Mouse (Mus musculus) neutrophil, adult 59 days (primary cell): ENCODE data around the gene Olfr544. TPM values are rescaled to one million over a fixed set of nuclear protein-coding genes. Genes with fewer than 3 reads are reported as not detected.

Source experiments
- total RNA-seq, 2 experiments: library from RNA; stranded (reverse); gene quantifications; 1 replicate in 1 of 2; 2 replicates in 1 of 2; pipeline ENCODE4 v1.2.4; 2023

Gene Olfr544
- total RNA-seq: not detected

DNA sequence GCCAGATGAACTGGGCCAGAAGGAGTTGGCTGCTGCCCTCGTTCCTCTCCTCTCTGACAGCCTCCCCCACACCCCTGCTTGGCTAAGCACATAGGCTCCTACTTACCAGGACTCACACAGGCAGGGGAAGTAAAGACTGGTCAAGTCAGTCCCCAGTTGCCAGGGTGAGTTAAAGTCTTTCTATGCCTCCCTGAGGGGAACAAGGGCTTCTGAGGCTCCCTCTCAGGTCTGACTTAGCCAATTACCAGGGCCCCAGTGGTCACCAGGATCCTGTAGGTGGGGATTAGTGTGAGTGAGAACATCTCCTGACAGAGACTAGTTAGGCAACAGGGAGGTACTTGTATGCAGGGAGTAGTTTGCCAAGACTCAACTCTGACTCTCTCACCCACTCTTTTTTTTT is at the start of gene Olfr544:
Gene Olfr544, minus strand, starts transcription at position 153 of the 400 bp plus-strand sequence.

DNA sequence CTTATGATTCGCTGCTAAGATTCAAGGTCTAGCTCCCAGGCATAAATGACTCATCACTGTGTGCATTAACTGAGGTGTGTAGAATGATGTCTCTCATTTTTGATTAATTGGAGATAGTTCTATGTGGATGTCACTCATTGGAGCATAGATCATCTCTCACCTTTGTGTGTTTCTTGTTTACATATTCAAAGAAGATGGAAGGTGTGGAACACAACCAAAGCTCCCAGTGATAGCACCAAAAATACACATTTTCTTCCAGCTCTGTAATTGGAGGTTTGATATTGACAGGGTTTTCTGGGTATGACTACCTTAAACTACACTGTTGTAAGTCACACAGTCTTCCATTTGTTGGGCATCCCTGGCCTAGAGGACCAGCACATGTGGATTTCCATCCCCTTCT is 46.3 kb upstream of the Olfr544 start, which contains the start of gene Olfr547:
Gene Olfr547, plus strand, starts transcription at position 301 of the 400 bp plus-strand sequence.

DNA sequence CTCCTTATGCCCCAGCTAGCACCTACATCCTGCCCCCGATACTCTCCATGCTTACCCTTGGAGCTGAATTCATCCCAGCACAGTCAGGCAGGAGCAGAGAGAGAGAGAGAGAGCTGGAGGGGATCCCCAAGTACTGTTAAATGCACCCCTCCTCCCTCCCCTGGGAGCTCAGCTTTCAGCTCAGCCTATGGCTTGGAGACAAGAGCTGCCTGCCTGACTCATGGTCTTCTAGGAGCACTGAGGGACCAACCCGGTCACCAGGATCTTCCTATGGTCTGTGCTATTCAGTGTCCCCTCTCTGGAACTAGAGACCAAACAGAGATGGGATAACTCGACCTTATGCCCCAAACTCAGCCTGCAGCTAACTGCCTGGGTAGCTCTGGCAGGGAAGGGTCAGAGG is 11.4 kb upstream of the Olfr544 start, which contains the start of gene Olfr545:
Gene Olfr545, minus strand, starts transcription at position 101 of the 400 bp plus-strand sequence.

DNA sequence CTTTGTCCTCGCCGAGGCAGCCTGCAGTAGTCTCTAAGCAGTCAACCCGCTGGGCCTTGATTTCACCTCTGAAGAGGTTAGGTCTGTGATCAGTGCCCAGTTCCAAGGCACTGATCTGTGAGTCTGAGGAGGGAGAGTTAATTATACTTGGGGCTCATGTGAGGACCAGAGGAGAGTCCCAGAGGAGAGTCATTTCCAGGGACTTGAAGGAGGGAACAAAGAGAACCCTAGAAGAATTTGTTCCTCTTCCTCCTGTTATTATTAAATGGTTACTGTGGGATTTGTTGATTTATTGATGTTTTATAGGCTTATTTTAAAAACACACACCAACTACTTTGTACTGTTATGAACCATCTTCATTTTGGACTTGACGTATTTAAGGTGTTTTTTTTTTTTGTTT is 6.5 kb downstream of the Olfr544 start, which contains the start of gene Olfr543:
Gene Olfr543, minus strand, starts transcription at position 101 of the 400 bp plus-strand sequence.

DNA sequence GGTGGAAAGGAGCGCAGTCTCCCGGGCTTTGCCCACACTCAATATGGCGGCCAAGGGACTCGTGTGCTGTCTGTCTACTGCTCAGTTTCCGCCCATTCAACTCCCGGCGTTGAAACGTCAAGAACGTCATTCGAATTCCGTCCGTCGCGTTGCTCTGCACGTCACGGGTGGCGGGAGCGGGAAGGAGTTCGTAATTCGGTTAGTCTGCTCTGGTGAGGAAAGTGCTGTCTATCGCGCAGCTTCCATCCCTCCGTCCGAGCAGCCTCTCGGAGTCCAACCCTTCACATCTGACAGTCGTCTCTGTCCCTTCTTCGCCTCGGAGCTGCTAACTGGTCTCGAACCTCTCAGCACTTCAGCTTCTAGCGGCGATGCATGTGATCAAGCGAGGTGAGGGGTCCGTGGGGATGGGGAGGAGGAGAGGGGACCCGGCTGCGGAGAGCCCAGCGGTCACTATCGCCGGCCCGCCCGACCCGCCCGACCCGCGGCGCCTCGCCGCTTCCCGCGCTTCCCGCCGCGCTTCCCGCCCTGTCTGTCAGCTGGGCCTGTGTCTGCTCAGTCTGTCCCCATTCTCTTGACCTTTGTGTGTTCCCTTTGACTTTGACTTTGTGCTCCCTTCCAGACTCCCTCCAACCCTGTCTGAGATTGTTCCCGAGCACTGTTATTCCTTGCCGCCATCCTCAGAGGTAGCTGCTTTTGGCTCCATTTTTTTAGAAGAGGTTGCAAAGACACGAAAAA is 46.3 kb downstream of the Olfr544 start, which contains the start of gene Rrm1:
Gene Rrm1, plus strand, starts transcription at position 39 of the 735 bp plus-strand sequence.

Other genes starting within 250 kb of the Olfr544 start
- 100 to 1,000 TPM; 448 to 461 TPM for gene Rhog, start 232.3 kb downstream of the Olfr544 start, total RNA-seq
- gene Stim1, start 220.5 kb downstream of the Olfr544 start, total RNA-seq: 10 to 100 TPM; 81.7 to 91.0 TPM
- 10 to 100 TPM; 83.6 to 90.3 TPM for gene Rrm1, start 46.6 kb downstream of the Olfr544 start, total RNA-seq
- gene Olfr543, start 6.6 kb downstream of the Olfr544 start, total RNA-seq: not detected
- gene Olfr545, start 11.3 kb upstream of the Olfr544 start, total RNA-seq: not detected
- gene Olfr547, start 46.4 kb upstream of the Olfr544 start, total RNA-seq: not detected
- gene Olfr548-ps1, start 52.6 kb upstream of the Olfr544 start, total RNA-seq: not detected
- gene Olfr549, start 61.6 kb upstream of the Olfr544 start, total RNA-seq: not detected
- gene Trim21, start 77.2 kb upstream of the Olfr544 start, total RNA-seq: 10 to 100 TPM; 15.5 to 22.2 TPM
- gene Olfr550, start 83.1 kb upstream of the Olfr544 start, total RNA-seq: not detected
- gene Olfr551, start 103.6 kb upstream of the Olfr544 start, total RNA-seq: not detected
- not detected for gene Olfr552, start 109.5 kb upstream of the Olfr544 start, total RNA-seq
- gene Olfr553, start 129.9 kb upstream of the Olfr544 start, total RNA-seq: not detected
- gene Olfr554, start 150.1 kb upstream of the Olfr544 start, total RNA-seq: not detected
- gene Olfr555, start 170.5 kb upstream of the Olfr544 start, total RNA-seq: not detected
- not detected for gene Olfr556, start 176.6 kb upstream of the Olfr544 start, total RNA-seq
- gene Trim68, start 199.0 kb upstream of the Olfr544 start, total RNA-seq: 1 to 10 TPM; 1.9 TPM
- gene Olfr557, start 207.6 kb upstream of the Olfr544 start, total RNA-seq: not detected
- not detected for gene Olfr558, start 213.9 kb upstream of the Olfr544 start, total RNA-seq
- not detected for gene Olfr33, start 230.8 kb upstream of the Olfr544 start, total RNA-seq
- not detected for gene Olfr559, start 239.2 kb upstream of the Olfr544 start, total RNA-seq